Comparison of ENCODE assay signal across 8 mouse cellular contexts in the genomic region with DNA sequence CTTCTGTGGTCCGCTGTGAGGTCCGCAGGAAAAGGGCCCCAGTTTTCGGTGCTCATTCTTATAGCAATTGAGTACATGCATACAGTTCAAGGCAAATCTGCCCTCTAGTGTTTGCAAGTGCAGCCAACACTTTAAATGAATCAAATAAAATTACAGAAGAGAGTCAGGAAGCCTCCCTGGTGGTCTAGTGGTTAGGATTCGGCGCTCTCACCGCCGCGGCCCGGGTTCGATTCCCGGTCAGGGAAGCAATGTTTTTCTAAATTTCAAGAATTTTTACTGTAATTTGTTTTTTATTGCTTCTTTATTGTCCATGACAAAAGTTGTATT. TPM values are rescaled to one million over a fixed set of nuclear protein-coding genes. Genes with fewer than 3 reads are reported as not detected.
DNase-seq lines count a peak whose midpoint lies in the region; ATAC-seq and TF ChIP-seq lines count a peak whose summit lies in the region.

No protein-coding gene starts in this region.

- peak; percentile 90 for DNase-seq in MEL (ENCODE audit: low read depth, low spot score)
- DNase-seq in cerebellum, adult 18-20 months = peak; percentile 68 to 86
- DNase-seq in forebrain, postnatal 0 days = peak; percentile 96
- peak; percentile 80 for DNase-seq in heart, postnatal 4 days
- DNase-seq in layer of hippocampus, adult 9-10 months (ENCODE audit: low spot score) = peak; percentile 99
- peak; percentile 47 for DNase-seq in ovary, postnatal 10 days (ENCODE audit: low spot score)
- DNase-seq in thymus, postnatal 10 days (ENCODE audit: low spot score in 2 of 2) = peak; percentile 45 to 84

- peak overlapping the region; percentile 61 for H3K9ac ChIP-seq in MEL (ENCODE audit: control insufficient read depth, low read depth, low read length, poor library complexity, severe bottlenecking)
- peak overlapping the region; percentile 48 for H3K9ac ChIP-seq in forebrain, postnatal 0 days
- peak overlapping the region; percentile 62; the same call in 1 of the 2 replicates for H3K9ac ChIP-seq in lung, embryonic 16.5 days (ENCODE audit: low read length)

- peak overlapping the region; percentile 61 to 93 for H3K4me3 ChIP-seq in MEL (ENCODE audit: control insufficient read depth in 1 of 2, insufficient read depth in 1 of 2, low read depth in 2 of 2, low read length in 2 of 2)
- H3K4me3 ChIP-seq in forebrain, postnatal 0 days (ENCODE audit: low read depth, low read length) = peak overlapping the region; percentile 43
- peak overlapping the region; percentile 52 for H3K4me3 ChIP-seq in lung, embryonic 16.5 days (ENCODE audit: low read length)

- WGBS in forebrain, postnatal 0 days = 3% methylated on average over 11 of the region's 11 CpGs
- WGBS in lung, embryonic 16.5 days = 5% methylated on average over 11 of the region's 11 CpGs

- no peak overlapping the region for H3K27ac ChIP-seq in MEL (ENCODE audit: control insufficient read depth, low read depth, low read length)
- peak overlapping the region; percentile 66 for H3K27ac ChIP-seq in forebrain, postnatal 0 days (ENCODE audit: low read depth, low read length)
- H3K27ac ChIP-seq in lung, embryonic 16.5 days (ENCODE audit: low read length) = no peak overlapping the region

- peak; percentile 96 for ATAC-seq in forebrain, postnatal 0 days
- ATAC-seq in lung, embryonic 16.5 days (ENCODE audit: low read depth) = peak; percentile 92

- no peak for TF ChIP-seq POLR2A in MEL (IDR thresholded peaks at IDR 0.05; ENCODE audit: control insufficient read depth in 1 of 2, insufficient read depth in 1 of 2, low read depth in 1 of 2, low read length in 2 of 2, poor library complexity in 1 of 2)

- peak; percentile 19 to 87 (median 62); a peak in 5 of 6 replicates for TF ChIP-seq CTCF in MEL (IDR thresholded peaks at IDR 0.05 in 2 of 3, conservative IDR thresholded peaks at IDR 0.05 in 1 of 3; ENCODE audit: control insufficient read depth in 1 of 3, insufficient read depth in 1 of 3, low read depth in 2 of 3, low read length in 3 of 3, poor library complexity in 1 of 3, severe bottlenecking in 1 of 3)
- TF ChIP-seq CTCF in forebrain, postnatal 0 days (IDR thresholded peaks at IDR 0.05; ENCODE audit: low read depth) = peak; percentile 88

- H3K4me2 ChIP-seq in forebrain, postnatal 0 days (ENCODE audit: low read depth) = peak overlapping the region; percentile 46
- H3K4me2 ChIP-seq in lung, embryonic 16.5 days (ENCODE audit: low read depth, low read length) = peak overlapping the region; percentile 51

- peak; percentile 82 for TF ChIP-seq RAD21 in MEL (IDR thresholded peaks at IDR 0.05; ENCODE audit: low read depth, low read length)

- H3K4me1 ChIP-seq in MEL (ENCODE audit: control insufficient read depth in 1 of 2, insufficient read depth in 2 of 2, low read length in 2 of 2) = no peaks in the 10 kb centered on the region
- H3K4me1 ChIP-seq in forebrain, postnatal 0 days (ENCODE audit: insufficient read depth) = 0 out of 2 replicates have a peak, but pooled peaks cover 4% of the 10 kb centered on the region
- peaks cover 3% of the 10 kb centered on the region for H3K4me1 ChIP-seq in lung, embryonic 16.5 days (replicated peaks; ENCODE audit: control insufficient read depth, insufficient read depth, low read length)

- H3K36me3 ChIP-seq in MEL (ENCODE audit: control insufficient read depth in 1 of 2, insufficient read depth in 2 of 2, low read length in 2 of 2) = no peaks in the 10 kb centered on the region
- H3K36me3 ChIP-seq in forebrain, postnatal 0 days (ENCODE audit: insufficient read depth) = no peaks in the 10 kb centered on the region
- H3K36me3 ChIP-seq in lung, embryonic 16.5 days (ENCODE audit: control insufficient read depth, insufficient read depth, low read length) = no peaks in the 10 kb centered on the region

- no peaks in the 10 kb centered on the region for H3K79me2 ChIP-seq in MEL (ENCODE audit: control insufficient read depth, insufficient read depth, low read length, poor library complexity)

- no peaks in the 10 kb centered on the region; a peak in 1 of 4 replicates for H3K27me3 ChIP-seq in MEL (ENCODE audit: control insufficient read depth in 1 of 2, insufficient read depth in 2 of 2, low read length in 2 of 2)
- H3K27me3 ChIP-seq in forebrain, postnatal 0 days (ENCODE audit: insufficient read depth, low read length) = no peaks in the 10 kb centered on the region
- H3K27me3 ChIP-seq in lung, embryonic 16.5 days (ENCODE audit: control insufficient read depth, insufficient read depth, low read depth, low read length) = no peaks in the 10 kb centered on the region

- TF ChIP-seq EP300 in MEL (IDR thresholded peaks at IDR 0.05; ENCODE audit: low read depth in 1 of 2, low read length in 2 of 2) = no peak

- no peaks in the 10 kb centered on the region for H3K9me3 ChIP-seq in MEL (replicated peaks; ENCODE audit: insufficient read depth, low read length)
- no peaks in the 10 kb centered on the region for H3K9me3 ChIP-seq in forebrain, postnatal 0 days (ENCODE audit: low read length)
- H3K9me3 ChIP-seq in lung, embryonic 16.5 days (ENCODE audit: control insufficient read depth, low read length) = no peaks in the 10 kb centered on the region

TF ChIP-seq in MEL, 35 proteins besides CTCF, POLR2A, EP300 and RAD21:
- TF ChIP-seq SMC3 (IDR thresholded peaks at IDR 0.05; ENCODE audit: low read depth, low read length) (peak; percentile 85), KAT2A (conservative IDR thresholded peaks at IDR 0.05; ENCODE audit: low read depth, low read length) (peak; percentile 66; the same call in 1 of the 2 replicates), TBP (IDR thresholded peaks at IDR 0.05; ENCODE audit: low read depth, low read length) (peak; percentile 100), USF1 (IDR thresholded peaks at IDR 0.05; ENCODE audit: low read depth, low read length) (no peak), ZMIZ1 (IDR thresholded peaks at IDR 0.05; ENCODE audit: low read depth, low read length) (no peak), GATA1 (IDR thresholded peaks at IDR 0.05; ENCODE audit: low read depth, low read length) (0 out of 2 replicates have a peak, but pooled peaks have one; percentile 17), MAZ (IDR thresholded peaks at IDR 0.05; ENCODE audit: low read depth, low read length) (no peak), SIN3A (IDR thresholded peaks at IDR 0.05; ENCODE audit: low read length) (peak; percentile 41; the same call in 1 of the 2 replicates), HCFC1 (IDR thresholded peaks at IDR 0.05; ENCODE audit: low read depth, low read length) (no peak), E2F4 (IDR thresholded peaks at IDR 0.05; ENCODE audit: borderline replicate concordance, low read depth, low read length) (no peak; the same call in 1 of the 2 replicates), JUND (IDR thresholded peaks at IDR 0.05; ENCODE audit: low read depth, low read length) (no peak), TAL1 (IDR thresholded peaks at IDR 0.05; ENCODE audit: low read length) (no peak), MXI1 (IDR thresholded peaks at IDR 0.05; ENCODE audit: low read depth, low read length) (no peak), ETS1 (IDR thresholded peaks at IDR 0.05; ENCODE audit: low read depth, low read length) (no peak), ZC3H11A (IDR thresholded peaks at IDR 0.05; ENCODE audit: low read depth, low read length) (peak; percentile 83), NRF1 (IDR thresholded peaks at IDR 0.05; ENCODE audit: insufficient read depth, low read depth, low read length, poor library complexity, severe bottlenecking) (no peak), ZKSCAN1 (IDR thresholded peaks at IDR 0.05; ENCODE audit: low read depth, low read length) (no peak), MAFK (IDR thresholded peaks at IDR 0.05; ENCODE audit: borderline replicate concordance, low read depth, low read length) (peak; percentile 98), NELFE (IDR thresholded peaks at IDR 0.05; ENCODE audit: low read depth, low read length) (no peak), ELF1 (IDR thresholded peaks at IDR 0.05; ENCODE audit: low read depth, low read length) (peak; percentile 67; the same call in 1 of the 2 replicates)
TF ChIP-seq in MEL: peak in this region for 8.

RNA-seq across cellular contexts. Expression of gene Ncoa7, which starts 7.8 kb away (rescaled TPM):
- total RNA-seq in MEL (2012; rRNA removed) = 1.7 and 1.8 TPM in 2 replicates
- polyA plus RNA-seq in MEL (2012; ENCODE audit: insufficient read depth in 1 of 2, insufficient read length in 2 of 2, low read depth in 1 of 2, low replicate concordance in 2 of 2, missing spikeins in 1 of 2) = 10 to 100 TPM in 1 of 2 experiments, 1 to 10 TPM in 1; 4.2 to 64.9 TPM
- total RNA-seq in forebrain, postnatal 0 days (2014; rRNA removed) = 21.1 and 22.7 TPM in 2 replicates
- 9.2 and 19.1 TPM in 2 replicates for polyA plus RNA-seq in forebrain, postnatal 0 days (2015; fragmentation: Nextera tagmentation; extraction: Ambion mirVana)
- 1 to 10 TPM; 9.2 TPM for total RNA-seq in heart, postnatal 4 days (2021)
- 11.0 and 11.7 TPM in 2 replicates for polyA plus RNA-seq in lung, embryonic 16.5 days (2015; fragmentation: Nextera tagmentation; extraction: Ambion mirVana)

RNA-seq across cellular contexts. Expression of gene Hey2, which starts 31.7 kb away (rescaled TPM):
- 0.08 TPM in 1 of 2 replicates, not detected in the other for total RNA-seq in MEL (2012; rRNA removed)
- polyA plus RNA-seq in MEL (2012; ENCODE audit: insufficient read depth in 1 of 2, insufficient read length in 2 of 2, low read depth in 1 of 2, low replicate concordance in 2 of 2, missing spikeins in 1 of 2) = not detected
- total RNA-seq in forebrain, postnatal 0 days (2014; rRNA removed) = 5.5 and 7.7 TPM in 2 replicates
- 2.0 and 2.7 TPM in 2 replicates for polyA plus RNA-seq in forebrain, postnatal 0 days (2015; fragmentation: Nextera tagmentation; extraction: Ambion mirVana)
- 10 to 100 TPM; 22.0 to 26.9 TPM for total RNA-seq in heart, postnatal 4 days (2021)
- 2.9 and 3.7 TPM in 2 replicates for polyA plus RNA-seq in lung, embryonic 16.5 days (2015; fragmentation: Nextera tagmentation; extraction: Ambion mirVana)

Comparison
In these comparisons a context has a peak if more than half of its experiments do, and no peak if none do; other contexts are left out.
1. DNase-seq: peak in every context shown above with its lines; median percentile 99 in layer of hippocampus, adult 9-10 months; 96 in forebrain, postnatal 0 days; 90 in MEL; 80 in heart, postnatal 4 days; 77 in cerebellum, adult 18-20 months; 64 in thymus, postnatal 10 days; 47 in ovary, postnatal 10 days.